Mouse (Mus musculus) small intestine, adult 2 months (tissue): Measurements from ENCODE around the gene Imp3.

Source experiments
- CTCF ChIP-seq: fragments of 200-500 bp; IDR thresholded peaks from 2 replicates; pipeline ENCODE4 v1.5.1; 2012; ENCODE audit warnings: low read depth, mild to moderate bottlenecking, control low read depth, inconsistent platforms, low read length, moderate library complexity, mixed read lengths; ENCODE audit not compliant: insufficient replicate concordance, insufficient read length; ENCODE audit errors: extremely low read depth
- POLR2A ChIP-seq: fragments of 200-500 bp; IDR thresholded peaks from 2 replicates; pipeline ENCODE4 v1.6.1; 2012; ENCODE audit warnings: low read depth, mild to moderate bottlenecking, control low read depth, inconsistent platforms, low read length, moderate library complexity

GRCm38 (mm10) chr9:56981502-56981901 lies 44.2 kb downstream of the Imp3 start:
- TF ChIP-seq POLR2A, result no peak
- no peak for TF ChIP-seq CTCF
